Mouse (Mus musculus): ENCODE data around the gene Gramd1b.

Gene Gramd1b

GRCm38 (mm10) chr9:40336701-40337100, 194.5 kb downstream of the Gramd1b start:
- DNase-seq (ENCODE audit: low spot score in 2 of 2): peak in 1 of 2 experiments; percentile 49

GRCm38 (mm10) chr9:40334617-40335016, 196.6 kb downstream of the Gramd1b start:
- no peak for DNase-seq (ENCODE audit: low spot score in 2 of 2)

GRCm38 (mm10) chr9:40333649-40334396, 197.4 kb downstream of the Gramd1b start:
- DNase-seq (ENCODE audit: low spot score in 2 of 2): peak; percentile 44 to 64

- no peak for DNase-seq (ENCODE audit: low spot score in 2 of 2)
Observed at GRCm38 (mm10) chr9:40332731-40333648, 198.2 kb downstream of the Gramd1b start.

- no peak for DNase-seq (ENCODE audit: low spot score in 2 of 2)
Observed at GRCm38 (mm10) chr9:40332326-40332725, 198.9 kb downstream of the Gramd1b start.

- no peak for DNase-seq (ENCODE audit: low spot score in 2 of 2)
Observed at GRCm38 (mm10) chr9:40331411-40332286, 199.5 kb downstream of the Gramd1b start.

- peak; percentile 80 to 91 for DNase-seq (ENCODE audit: low spot score in 2 of 2)
Observed at GRCm38 (mm10) chr9:40330609-40331382, 200.4 kb downstream of the Gramd1b start.

- DNase-seq (ENCODE audit: low spot score in 2 of 2): no peak
Observed at GRCm38 (mm10) chr9:40326260-40326915, 204.8 kb downstream of the Gramd1b start.

- no peak for DNase-seq (ENCODE audit: low spot score in 2 of 2)
Observed at GRCm38 (mm10) chr9:40324826-40325225, 206.4 kb downstream of the Gramd1b start.

GRCm38 (mm10) chr9:40324232-40324792, 206.9 kb downstream of the Gramd1b start:
- DNase-seq (ENCODE audit: low spot score in 2 of 2): no peak

GRCm38 (mm10) chr9:40323773-40324172, 207.4 kb downstream of the Gramd1b start:
- no peak for DNase-seq (ENCODE audit: low spot score in 2 of 2)

GRCm38 (mm10) chr9:40323171-40323570, 208.0 kb downstream of the Gramd1b start:
- DNase-seq (ENCODE audit: low spot score in 2 of 2): no peak

- no peak for DNase-seq (ENCODE audit: low spot score in 2 of 2)
Observed at GRCm38 (mm10) chr9:40322372-40322771, 208.8 kb downstream of the Gramd1b start.

GRCm38 (mm10) chr9:40321668-40322003, 209.5 kb downstream of the Gramd1b start:
- DNase-seq (ENCODE audit: low spot score in 2 of 2): no peak

GRCm38 (mm10) chr9:40320879-40321667, 210.1 kb downstream of the Gramd1b start:
- DNase-seq (ENCODE audit: low spot score in 2 of 2): peak; percentile 75 to 89

GRCm38 (mm10) chr9:40320405-40320804, 210.8 kb downstream of the Gramd1b start:
- no peak for DNase-seq (ENCODE audit: low spot score in 2 of 2)

- peak in 1 of 2 experiments; percentile 21 for DNase-seq (ENCODE audit: low spot score in 2 of 2)
Observed at GRCm38 (mm10) chr9:40318771-40319170, 212.4 kb downstream of the Gramd1b start.

GRCm38 (mm10) chr9:40317735-40318134, 213.4 kb downstream of the Gramd1b start:
- peak in 1 of 2 experiments; percentile 20 for DNase-seq (ENCODE audit: low spot score in 2 of 2)

Measured in urinary bladder, postnatal 36 days (tissue).